Mouse (Mus musculus) adrenal gland, adult 2 months (tissue): ENCODE measurements around the gene Armc2. TPM values are rescaled to one million over a fixed set of nuclear protein-coding genes. Genes with fewer than 3 reads are reported as not detected.

Experiments
- DNase-seq: peaks from one replicate; pipeline ENCODE4 v3.0.0; 2021
- polyA plus RNA-seq: library from polyadenylated mRNA; depleted of rRNA; stranded (reverse); fragments of >200 nt; gene quantifications from 2 replicates; pipeline ENCODE4 v1.2.3, GENCODE M21; 2012
- total RNA-seq, 2 experiments: library from RNA; stranded (reverse); gene quantifications; 2 replicates each; pipeline ENCODE4 v1.2.3; 2021

Gene Armc2
- total and polyA plus RNA-seq, 3 experiments, result 0.40 to 2.4 (median 2.0) TPM

- DNase-seq, result no peak
These were observed 110.8 kb downstream of the Armc2 start for GRCm38 (mm10) chr10:41907473-41907872.

GRCm38 (mm10) chr10:41901864-41902263, 116.4 kb downstream of the Armc2 start:
- no peak for DNase-seq

GRCm38 (mm10) chr10:41901456-41901855, 116.8 kb downstream of the Armc2 start:
- DNase-seq, result no peak

DNA sequence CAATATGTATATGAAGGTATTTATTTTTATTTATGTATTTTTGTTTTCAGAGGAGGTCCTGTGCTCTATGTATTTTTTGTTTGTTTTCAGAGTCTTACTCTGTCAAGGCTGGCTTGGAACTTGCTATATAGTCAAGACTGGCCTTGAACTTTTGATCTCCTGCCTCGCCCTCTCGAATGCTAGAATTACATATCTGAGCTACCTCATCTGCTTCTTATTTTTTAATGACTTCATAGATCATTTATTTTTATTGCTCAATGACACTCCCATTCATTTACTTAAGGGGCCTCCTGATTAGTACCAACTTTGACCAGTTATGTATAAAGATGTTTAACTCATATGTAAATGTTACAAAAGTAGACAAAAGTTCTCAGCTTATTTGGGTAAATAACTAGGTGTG, 121.4 kb downstream of the Armc2 start:
- no peak for DNase-seq

DNA sequence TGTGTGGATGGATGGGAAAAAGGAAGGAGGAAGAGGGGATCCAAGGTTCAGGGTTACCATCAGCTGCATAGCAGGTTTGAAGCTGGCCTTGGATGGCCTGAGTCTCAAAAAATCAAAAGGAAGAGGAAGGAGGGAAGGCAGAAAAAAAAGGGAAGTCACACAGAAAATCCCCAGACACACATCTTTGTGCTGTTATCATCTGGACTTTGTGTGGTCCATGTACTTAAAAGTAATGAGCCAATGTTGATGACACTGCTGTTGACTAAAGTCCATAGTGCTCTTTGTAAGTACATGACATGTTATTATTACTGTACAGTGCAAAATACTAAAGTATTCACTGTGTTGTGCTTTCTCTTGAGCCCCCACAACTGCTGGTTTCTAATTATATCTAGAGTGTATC, 121.8 kb downstream of the Armc2 start:
- DNase-seq, result no peak

DNA sequence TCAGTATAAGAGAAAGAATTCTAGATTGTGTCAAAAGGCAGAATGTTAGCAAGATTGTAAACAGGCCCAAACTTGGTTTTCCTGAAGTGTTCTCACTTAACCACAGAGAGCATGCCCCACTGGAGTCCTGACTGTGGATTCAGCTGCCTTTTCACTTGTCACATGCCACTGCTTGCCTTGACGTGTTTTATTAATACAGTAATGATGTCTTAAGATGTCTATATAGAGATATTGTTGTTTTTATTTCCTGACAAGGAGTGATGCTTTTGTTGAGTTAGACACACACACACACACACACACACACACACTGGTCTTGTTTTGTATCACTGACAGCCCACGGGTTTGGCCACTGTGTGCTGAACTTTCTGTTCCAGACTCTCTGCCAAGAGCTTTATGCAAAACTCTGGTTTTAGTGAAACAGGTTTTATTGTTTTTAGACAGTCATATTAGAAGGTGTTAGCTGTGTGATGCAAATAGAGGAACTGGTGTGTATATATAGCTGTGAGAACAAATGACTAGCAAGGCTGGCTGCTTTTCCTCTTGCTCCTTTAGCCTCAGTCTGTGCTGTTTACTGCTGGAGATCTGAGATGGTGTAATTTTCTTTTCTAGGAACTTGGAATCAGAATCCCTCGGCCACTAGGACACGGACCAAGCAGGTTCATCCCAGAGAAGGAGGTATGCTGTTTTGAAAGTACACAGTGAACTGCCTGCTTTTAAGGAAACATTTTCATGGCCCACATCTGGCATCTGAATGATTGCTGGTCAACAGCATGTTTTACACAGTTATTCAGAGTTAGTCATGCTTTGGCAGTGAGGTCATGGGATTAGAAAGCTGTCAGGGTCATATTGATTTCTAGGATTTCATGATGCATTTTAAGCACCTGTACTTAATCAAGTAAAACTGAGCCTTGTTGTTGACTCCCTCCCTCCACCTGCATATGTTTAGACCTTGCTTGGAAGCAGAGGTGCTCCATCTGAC, 124.5 kb downstream of the Armc2 start:
- DNase-seq, result peak; percentile 61

DNA sequence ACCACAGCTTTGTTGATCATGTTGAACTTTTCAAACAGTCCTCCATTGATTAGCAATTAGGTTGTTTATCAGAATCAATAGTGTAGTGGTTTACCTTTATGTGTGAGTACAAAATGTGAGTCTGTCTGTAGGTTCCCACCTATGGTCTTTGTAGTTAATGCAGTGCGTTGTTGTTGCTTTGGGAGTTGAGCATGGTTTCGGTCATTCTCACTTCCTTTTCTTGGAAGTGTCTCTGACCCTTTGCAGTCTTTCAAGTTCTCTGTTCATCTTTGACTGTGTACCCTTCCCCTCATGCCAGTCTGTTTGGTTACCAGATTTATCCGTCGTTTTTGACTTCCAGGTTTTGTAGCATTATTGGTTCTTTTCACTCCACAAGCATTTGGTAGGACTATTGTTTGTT, 126.9 kb downstream of the Armc2 start:
- no peak for DNase-seq

GRCm38 (mm10) chr10:41890537-41890936, 127.7 kb downstream of the Armc2 start:
- no peak for DNase-seq

GRCm38 (mm10) chr10:41889566-41889965, 128.7 kb downstream of the Armc2 start:
- no peak for DNase-seq

DNA sequence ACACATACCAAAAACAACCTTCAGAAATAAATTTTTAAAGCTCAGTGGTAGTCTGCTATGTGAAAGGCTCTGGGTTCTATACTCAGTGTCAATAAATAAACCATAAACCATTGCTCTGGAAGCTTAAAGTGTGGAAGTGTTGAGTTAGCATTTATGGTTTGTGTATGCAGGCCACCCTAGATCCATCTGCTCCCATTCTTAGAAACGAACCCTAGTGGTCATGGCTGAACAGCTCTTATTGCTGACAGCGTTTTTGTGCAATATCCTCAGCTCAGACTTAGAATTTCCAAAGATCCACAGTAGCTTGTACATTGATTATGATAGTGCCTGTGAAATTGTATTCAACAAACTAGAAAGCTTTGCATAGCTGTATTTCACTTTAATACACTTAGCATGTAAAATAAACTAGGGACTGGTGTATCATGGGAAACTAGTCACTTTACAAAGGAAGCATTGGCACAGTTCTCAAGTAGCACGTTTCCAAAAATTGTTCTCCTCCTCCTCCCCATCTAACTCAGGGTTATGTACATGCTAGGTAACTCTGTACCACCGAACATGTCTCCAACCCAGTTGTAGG, 129.8 kb downstream of the Armc2 start:
- DNase-seq, result peak; percentile 15

GRCm38 (mm10) chr10:41887080-41887821, 131.0 kb downstream of the Armc2 start:
- peak; percentile 98 for DNase-seq

DNA sequence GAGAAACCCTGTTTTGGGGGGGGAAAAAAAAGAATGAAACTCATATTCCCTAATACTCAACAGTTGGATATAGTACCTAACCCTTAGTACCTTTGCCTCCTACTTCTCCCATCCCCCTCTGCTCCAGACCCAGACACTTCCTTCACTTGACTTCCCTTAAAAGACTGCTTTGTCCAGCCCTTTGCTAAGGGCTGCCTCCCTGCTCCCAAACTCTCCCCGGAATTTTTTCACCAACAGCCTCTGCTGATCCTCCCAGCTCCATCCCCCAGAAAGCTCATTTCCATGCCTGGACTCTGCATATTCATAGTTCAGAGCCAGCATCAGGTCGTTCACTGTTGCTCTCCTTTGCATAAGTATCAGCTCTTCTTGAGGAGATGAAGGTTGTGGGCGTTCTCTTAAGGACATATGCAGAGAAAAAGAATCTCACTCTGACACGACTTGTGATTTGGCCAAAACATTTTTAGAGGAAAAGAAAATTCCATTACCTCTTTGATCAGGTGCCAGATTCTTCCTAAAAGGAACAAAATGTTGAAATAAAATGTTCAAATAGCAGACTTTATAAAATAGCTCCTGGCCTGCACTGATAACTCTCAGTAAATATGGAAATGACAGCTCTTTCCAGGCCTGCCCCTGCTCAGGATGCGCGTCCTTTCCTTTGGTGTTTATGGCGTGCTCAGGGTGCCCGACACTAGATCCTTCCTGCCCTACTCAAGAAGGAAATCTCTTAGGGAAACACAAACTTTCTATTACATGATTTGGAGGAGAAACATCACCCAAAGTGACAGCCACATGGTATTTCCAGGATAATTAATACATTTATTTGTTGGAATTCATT, 134.3 kb downstream of the Armc2 start:
- peak; percentile 29 for DNase-seq

DNA sequence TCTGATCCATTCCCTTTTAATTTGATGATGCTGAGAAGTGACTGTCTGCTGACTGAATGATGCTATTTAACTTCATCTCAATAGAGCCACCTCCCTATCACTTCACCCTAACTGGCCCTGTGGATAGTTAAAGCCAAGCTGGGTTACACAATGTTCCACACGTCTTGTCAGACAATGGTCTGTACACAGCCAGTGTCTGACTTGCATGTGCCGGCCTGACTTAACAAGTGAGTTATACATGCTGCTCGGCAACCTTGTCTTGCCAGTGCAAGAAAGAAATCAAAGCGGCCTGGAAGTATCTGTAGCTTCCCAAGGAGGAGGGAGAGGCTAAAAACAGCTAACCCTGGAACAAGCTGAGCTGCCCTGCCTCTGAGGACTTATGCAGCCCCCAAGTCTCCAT, 136.8 kb downstream of the Armc2 start:
- DNase-seq, result peak; percentile 9

DNA sequence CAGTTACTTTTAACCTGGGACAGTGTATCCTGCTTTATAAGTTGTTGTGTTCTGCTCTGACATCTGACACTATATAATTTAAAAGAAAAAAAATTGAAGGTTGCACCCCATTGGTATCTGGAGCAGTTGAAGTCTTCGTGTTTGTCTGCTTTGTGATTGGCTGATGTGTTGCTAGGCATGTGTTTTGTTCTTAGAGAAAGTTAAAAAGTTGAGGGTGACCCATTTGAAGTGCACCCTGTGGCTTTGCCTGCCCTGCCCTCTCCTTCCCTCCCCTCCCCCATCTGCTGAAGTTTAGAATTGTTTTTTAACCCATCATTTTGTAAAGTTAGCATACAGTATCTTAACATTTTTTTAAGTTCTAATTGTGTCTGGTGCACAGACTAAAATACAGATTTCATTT, 137.5 kb downstream of the Armc2 start:
- DNase-seq, result no peak

- no peak for DNase-seq
These were observed 138.0 kb downstream of the Armc2 start for GRCm38 (mm10) chr10:41880206-41880605.

DNA sequence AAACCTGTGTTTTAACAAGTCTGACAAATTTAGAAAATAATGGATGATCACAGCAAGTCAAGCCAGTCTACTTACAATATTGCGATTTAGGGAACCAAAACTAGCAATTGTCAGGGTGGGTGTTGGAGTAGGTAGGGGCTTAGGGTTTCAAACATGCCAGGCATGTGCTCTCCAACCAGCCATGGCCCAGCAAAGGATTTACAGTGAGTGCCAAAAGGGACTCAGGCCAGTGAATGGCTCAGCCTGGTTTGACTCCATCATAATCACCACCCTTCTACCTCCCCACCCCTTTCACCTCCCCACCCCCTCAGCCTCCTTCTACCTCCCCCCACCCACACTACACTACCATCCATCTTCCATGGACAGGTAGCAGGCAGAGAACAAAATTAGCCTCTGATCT, 138.6 kb downstream of the Armc2 start:
- no peak for DNase-seq

- no peak for DNase-seq
These were observed 139.9 kb downstream of the Armc2 start for GRCm38 (mm10) chr10:41878344-41878743.

DNA sequence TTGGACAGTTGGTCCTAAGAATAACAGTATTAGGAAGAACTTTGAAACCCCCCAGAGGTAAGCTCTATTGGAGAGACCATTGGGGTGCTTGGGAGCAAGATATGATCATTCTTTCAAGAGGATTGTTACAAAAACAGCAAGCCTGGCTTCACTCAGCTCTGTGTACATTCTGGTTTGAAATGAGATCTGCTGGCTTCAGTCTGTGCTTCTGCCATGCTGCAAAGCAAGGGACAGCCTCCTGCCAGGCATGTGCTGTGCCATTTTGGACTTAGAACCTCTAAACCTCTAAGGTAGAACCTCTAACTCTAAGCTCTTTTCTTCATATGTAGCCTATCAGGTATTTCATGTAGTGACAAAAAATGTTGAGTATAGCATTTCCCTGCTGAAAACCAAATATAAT, 142.6 kb downstream of the Armc2 start:
- DNase-seq, result no peak

- no peak for DNase-seq
These were observed 146.7 kb downstream of the Armc2 start for GRCm38 (mm10) chr10:41871564-41871963.

DNA sequence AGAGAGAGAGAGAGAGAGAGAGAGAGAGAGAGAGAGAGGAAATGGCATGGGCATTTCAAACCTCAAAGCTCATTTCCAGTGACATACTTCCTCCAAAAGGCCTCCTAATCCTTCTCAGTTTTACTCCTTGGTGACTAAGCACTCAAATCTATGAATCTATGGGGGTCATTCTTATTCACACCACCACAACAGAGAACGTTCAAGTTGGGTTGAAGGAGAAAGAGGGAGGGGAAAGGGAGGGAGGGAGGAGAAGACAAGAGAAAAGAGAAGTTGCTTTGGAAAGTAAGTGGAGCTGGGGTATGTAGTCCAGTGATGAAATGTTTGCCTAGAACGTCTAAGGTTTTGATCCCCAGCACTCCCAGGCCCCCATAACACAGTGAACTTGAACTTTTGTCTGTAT, 148.1 kb downstream of the Armc2 start:
- no peak for DNase-seq

- DNase-seq, result no peak
These were observed 150.3 kb downstream of the Armc2 start for GRCm38 (mm10) chr10:41867956-41868355.

- DNase-seq, result no peak
These were observed 151.4 kb downstream of the Armc2 start for GRCm38 (mm10) chr10:41866838-41867154.
